Mouse (Mus musculus): ENCODE data around the gene Qars.

Qars gene

DNA sequence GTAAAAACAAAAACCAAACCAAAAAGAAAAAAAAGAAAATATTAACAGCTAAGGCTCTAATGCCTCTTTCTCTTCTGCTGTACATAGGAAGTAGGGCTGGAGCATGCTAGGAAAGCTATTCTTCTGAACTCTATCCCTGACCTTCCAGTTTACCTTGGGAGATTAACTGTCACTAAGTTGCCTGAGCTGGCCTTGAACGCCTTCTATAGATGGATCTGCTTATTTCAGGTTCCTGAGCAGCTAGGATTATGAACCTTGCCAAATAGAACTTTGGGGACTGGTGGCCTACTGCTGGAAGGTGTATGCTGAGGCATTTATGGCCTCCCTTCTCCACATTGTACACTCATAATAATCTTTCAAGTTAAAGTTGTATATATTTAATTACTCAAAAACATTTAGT, 23.4 kb downstream of the Qars start:
- DNase-seq (ENCODE audit: low spot score) = no peak

DNA sequence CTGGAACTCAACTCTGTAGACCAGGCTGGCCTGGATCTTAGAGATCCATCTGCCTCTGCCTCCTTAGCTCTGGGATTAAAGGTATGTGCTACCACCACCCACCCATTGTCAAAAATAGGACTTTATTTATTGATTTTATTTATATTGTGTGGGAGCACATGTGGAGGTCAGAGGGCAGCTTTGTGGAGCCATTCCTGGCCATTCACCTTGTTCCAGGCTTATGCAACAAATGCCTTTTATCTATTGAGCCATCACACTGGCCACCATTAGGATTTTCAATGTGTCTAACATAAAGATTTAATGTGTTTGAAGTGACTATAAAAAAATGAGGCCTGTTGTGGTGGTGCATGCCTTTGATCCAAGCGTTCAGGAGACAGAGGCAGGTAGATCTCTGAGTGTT, 24.0 kb downstream of the Qars start:
- DNase-seq (ENCODE audit: low spot score) = no peak

GRCm38 (mm10) chr9:108540846-108541245, 33.3 kb downstream of the Qars start:
- DNase-seq (ENCODE audit: low spot score) = no peak

DNA sequence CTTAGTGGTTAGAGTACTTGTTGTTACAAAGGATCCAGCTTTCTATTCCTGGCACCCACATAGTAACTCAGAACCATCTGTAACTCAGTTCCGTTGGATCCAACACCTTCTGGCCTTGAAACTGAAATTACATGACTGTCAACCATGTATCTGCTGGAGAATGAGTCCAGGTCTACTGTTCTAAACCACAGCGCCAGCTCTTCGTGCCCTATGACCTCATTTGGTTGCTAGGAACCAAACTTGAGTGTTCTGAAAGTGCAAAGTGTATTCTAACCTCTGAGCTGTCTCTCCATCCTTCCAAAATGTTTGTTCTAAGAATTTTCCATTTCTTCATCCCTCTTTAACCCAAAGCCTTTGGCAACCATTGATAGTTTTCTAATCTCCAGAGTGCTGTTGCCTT, 38.5 kb downstream of the Qars start:
- DNase-seq (ENCODE audit: low spot score) = no peak

DNA sequence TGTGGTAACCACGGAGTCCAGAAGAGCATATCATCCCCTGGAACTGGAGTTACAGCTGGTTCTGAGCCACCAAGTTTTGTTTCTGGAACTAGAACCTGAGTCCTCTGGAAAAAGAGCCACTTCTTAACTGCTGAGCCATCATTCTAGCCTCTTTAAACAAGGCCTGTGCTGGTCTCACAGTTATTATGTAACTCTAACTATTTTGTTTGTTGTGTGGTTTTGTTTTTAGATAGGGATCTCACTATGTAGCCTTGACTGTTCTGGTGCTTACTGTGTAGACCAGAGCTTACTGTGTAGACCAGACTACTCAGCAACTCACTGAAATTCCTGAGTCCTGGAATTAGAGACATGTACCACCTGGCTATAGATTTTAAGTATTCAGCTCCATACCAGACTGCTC, 39.4 kb downstream of the Qars start:
- DNase-seq (ENCODE audit: low spot score) = no peak

DNA sequence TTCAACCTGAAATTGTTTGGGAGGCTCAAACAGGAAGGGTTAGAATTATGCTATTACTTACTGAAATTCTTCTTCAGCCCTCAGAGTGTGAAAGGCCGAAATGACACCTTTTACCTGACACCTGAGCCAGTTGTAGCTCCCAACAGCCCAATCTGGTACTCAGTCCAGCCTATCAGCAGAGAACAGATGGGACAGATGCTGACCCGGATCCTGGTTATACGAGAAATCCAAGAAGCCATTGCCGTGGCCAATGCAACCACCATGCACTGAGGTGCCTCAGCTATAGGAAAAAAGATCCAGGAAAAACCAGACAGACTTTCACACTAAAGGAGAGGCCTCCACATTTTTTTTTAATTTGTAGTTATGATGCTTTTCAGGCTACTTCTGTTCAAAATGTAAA, 51.7 kb downstream of the Qars start:
- no peak for DNase-seq (ENCODE audit: low spot score)

DNA sequence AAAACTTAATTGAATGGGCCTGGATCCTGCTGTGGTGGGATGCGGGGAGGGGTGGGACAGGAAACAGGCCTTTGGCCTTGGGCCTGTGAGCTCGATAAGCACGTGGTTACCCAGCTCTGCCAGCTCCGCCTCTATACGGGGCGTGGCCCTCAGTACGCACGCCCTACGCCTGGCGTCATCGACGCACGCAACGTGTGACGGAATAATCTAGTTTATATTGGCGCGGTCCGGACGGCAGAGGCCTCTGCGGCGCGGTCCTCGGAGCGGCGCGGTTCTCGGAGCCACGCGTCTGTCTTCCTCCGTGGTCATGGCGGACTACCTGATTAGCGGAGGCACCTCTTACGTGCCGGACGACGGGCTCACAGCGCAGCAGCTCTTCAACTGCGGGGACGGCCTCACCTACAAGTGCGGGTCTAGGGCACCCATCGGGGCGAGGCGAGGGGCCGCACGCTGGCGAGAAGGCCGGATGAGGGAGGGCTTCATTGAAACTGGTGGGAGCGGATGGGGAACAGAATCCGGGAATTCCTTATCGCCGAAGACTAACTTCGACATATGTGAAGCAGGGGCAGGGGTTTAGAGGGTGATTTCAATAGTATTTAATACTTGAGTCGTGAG, 52.8 kb downstream of the Qars start, which contains the start of gene Impdh2:
Gene Impdh2 (plus strand): TSS at position 60 of the 615 bp plus-strand sequence.
- peak; percentile 92 for DNase-seq (ENCODE audit: low spot score)

- DNase-seq (ENCODE audit: low spot score) = no peak
Measured at GRCm38 (mm10) chr9:108563671-108564070, 56.2 kb downstream of the Qars start.

- no peak for DNase-seq (ENCODE audit: low spot score)
Measured at GRCm38 (mm10) chr9:108564131-108564530, 56.6 kb downstream of the Qars start.

Data from ovary, adult 18-20 months (tissue).